Mouse (Mus musculus) embryonic facial prominence, embryonic 12.5 days (tissue): ENCODE results near the gene Filip1l. TPM values are rescaled to one million over a fixed set of nuclear protein-coding genes. Genes with fewer than 3 reads are reported as not detected.

ENCODE experiments used
- ATAC-seq: fragments of 200-750 bp; cut with Nextera tagmentation; 2 replicates; pipeline ENCODE4 v1.8.0; 2017; ENCODE audit not compliant: insufficient number of reproducible peaks, insufficient read depth, low FRiP score, low TSS enrichment
- H3K27ac ChIP-seq: fragments of 300-500 bp; sonication (generic); 2 replicates; pipeline ENCODE4 v1.5.1; 2016; ENCODE audit warnings: mild to moderate bottlenecking
- H3K27me3 ChIP-seq: fragments of 300-500 bp; sonication (generic); 2 replicates; pipeline ENCODE4 v1.6.1; 2016; ENCODE audit warnings: mild to moderate bottlenecking, moderate library complexity
- H3K36me3 ChIP-seq: fragments of 300-500 bp; sonication (generic); 2 replicates; pipeline ENCODE4 v1.6.1; 2016; ENCODE audit warnings: mild to moderate bottlenecking
- H3K4me1 ChIP-seq: fragments of 300-500 bp; sonication (generic); 2 replicates; pipeline ENCODE4 v1.6.1; 2016
- H3K4me2 ChIP-seq: fragments of 300-500 bp; sonication (generic); replicated peaks from 2 replicates; pipeline ENCODE4 v1.6.1; 2016; ENCODE audit warnings: mild to moderate bottlenecking, moderate library complexity
- H3K4me3 ChIP-seq: fragments of 300-500 bp; sonication (generic); 2 replicates; pipeline ENCODE4 v1.5.1; 2016; ENCODE audit warnings: mild to moderate bottlenecking
- H3K9ac ChIP-seq: fragments of 300-500 bp; sonication (generic); 2 replicates; pipeline ENCODE4 v1.6.1; 2016; ENCODE audit warnings: mild to moderate bottlenecking, moderate library complexity
- H3K9me3 ChIP-seq: fragments of 300-500 bp; sonication (generic); 2 replicates; pipeline ENCODE4 v1.6.1; 2016; ENCODE audit warnings: mild to moderate bottlenecking, moderate library complexity
- WGBS: fragments of 180-500 bp; shearing (Covaris S2); methylation state at CpG from one replicate; pipeline ENCODE4 v1.1.7; 2016; 5-methylcytosine and 5-hydroxymethylcytosine counted together
- polyA plus RNA-seq: library from polyadenylated mRNA; unstranded; fragments of >200 nt; fragmentation: Nextera tagmentation; extraction: Ambion mirVana; gene quantifications from 2 replicates; pipeline ENCODE4 v1.2.1, GENCODE M21; 2016

Filip1l gene
- polyA plus RNA-seq, 1 experiment from 2014 or later, result 27.4 TPM

DNA sequence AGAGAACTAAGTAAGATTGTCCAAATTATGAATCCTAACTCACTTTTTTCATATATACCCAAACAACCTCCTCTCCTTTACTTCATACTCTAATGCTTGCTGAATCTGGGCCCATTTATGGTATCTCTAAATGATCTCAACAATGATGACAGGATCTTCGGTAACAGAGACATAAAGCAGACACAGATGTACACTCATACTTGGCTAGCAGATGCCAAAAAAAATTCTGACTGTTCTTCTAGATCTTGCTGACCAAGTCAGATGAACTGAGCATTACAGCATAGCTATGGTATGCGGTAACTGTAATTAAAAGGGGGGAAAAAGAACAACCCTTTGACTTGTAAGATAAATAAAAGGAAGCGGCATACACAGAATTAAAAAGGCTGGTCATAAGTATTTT lies 210.6 kb downstream of the Filip1l start:
- H3K27ac ChIP-seq, result no peak overlapping the region
- ATAC-seq, result no peak
- no peak overlapping the region for H3K4me3 ChIP-seq
- H3K4me2 ChIP-seq, result no peak overlapping the region
- H3K9me3 ChIP-seq, result no peaks in the 10 kb centered on the region
- WGBS, result 65% methylated on average over 3 of the region's 3 CpGs
- no peak overlapping the region for H3K9ac ChIP-seq
- no peaks in the 10 kb centered on the region for H3K36me3 ChIP-seq
- no peaks in the 10 kb centered on the region for H3K27me3 ChIP-seq
- peaks cover 3% of the 10 kb centered on the region; the same call in 1 of the 2 replicates for H3K4me1 ChIP-seq

DNA sequence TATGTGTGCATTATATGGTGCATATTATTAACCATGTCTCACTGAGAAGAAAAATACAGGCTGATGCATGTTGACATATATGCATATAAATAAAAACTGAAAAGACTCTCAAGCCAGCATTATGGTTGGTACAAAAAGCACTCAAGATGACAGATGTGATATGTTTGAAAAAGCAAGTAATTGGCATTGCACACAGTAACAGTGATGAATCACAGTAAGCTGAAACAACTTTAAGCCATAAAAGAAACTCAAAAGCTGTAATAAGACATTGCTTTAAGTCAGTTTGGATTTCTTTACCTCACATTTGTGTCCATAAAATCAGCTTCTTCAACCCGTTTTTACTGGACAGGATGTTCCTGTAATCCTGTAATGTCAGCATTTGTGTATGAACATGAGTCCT lies 211.9 kb downstream of the Filip1l start:
- WGBS, result 83% methylated on average over 1 of the region's 1 CpGs
- Histone ChIP-seq H3K27me3 (no peaks in the 10 kb centered on the region), H3K4me1 (peaks cover 3% of the 10 kb centered on the region; the same call in 1 of the 2 replicates), H3K4me2 (no peak overlapping the region), H3K27ac (no peak overlapping the region), H3K9me3 (no peaks in the 10 kb centered on the region), H3K36me3 (peaks cover 2% of the 10 kb centered on the region; the same call in 1 of the 2 replicates), H3K9ac (no peak overlapping the region), H3K4me3 (no peak overlapping the region)
- no peak for ATAC-seq

DNA sequence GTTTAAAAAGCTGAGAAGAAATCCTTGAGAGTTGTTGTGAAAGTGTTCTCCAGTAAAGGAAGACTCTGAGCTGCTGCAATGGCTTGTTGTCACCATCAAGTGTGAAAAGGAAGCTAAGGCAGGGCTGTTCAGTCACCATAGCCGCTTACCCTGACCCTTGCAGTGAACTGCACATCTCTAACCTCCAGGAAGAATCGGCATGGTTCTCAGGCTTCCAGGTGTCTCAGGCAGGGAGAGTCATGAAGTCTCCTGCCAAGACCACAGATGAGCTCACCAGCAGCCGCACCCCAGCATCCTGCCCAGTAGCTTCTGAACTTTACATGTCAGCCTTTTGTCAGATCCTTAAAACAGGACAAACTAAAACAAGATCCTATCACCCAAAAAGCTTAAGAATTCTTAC lies 213.3 kb downstream of the Filip1l start:
- Histone ChIP-seq H3K4me1 (peaks cover 3% of the 10 kb centered on the region; the same call in 1 of the 2 replicates), H3K36me3 (peaks cover 16% of the 10 kb centered on the region; the same call in 1 of the 2 replicates), H3K9me3 (no peaks in the 10 kb centered on the region), H3K4me3 (no peak overlapping the region), H3K9ac (no peak overlapping the region), H3K4me2 (no peak overlapping the region), H3K27me3 (no peaks in the 10 kb centered on the region), H3K27ac (no peak overlapping the region)
- ATAC-seq, result no peak
- 87% methylated on average over 3 of the region's 3 CpGs for WGBS

DNA sequence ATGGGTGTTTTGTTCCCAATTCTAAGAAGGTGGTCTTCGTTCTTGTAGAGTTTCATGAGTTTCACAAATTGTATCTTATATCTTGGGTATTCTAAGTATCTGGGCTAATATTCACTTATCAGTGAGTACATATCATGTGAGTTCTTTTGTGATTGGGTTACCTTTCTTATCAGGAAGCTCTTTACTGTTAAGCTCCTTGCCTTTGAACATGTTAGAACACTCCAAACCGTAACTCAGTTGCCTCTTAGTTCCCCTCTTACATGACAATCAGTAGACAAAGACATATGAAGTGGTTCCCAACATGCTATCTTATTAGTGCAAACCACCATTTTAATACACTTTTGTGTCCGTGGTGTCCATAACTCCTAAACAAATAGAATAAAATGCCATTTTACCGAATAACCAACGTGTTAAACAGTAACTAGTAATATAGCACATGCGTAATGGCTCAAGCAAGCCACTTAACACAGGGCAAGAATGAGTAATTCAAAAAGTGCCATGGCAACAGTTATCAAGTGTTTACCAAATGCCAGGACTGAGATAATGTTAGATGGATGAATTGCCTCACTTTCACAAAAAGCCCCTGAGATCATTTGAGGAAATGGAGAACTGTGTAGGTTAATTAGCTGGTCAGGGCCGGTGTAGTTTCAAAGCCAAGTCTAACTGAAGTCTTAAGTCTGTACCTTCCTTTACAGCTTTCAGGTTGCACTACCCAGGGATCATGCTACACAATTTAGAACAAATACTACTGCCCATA lies 215.9 kb downstream of the Filip1l start:
- H3K36me3 ChIP-seq, result peaks cover 29% of the 10 kb centered on the region
- no peak for ATAC-seq
- H3K4me1 ChIP-seq, result peaks cover 2% of the 10 kb centered on the region; the same call in 1 of the 2 replicates
- H3K27me3 ChIP-seq, result no peaks in the 10 kb centered on the region
- no peak overlapping the region for H3K27ac ChIP-seq
- H3K4me2 ChIP-seq, result no peak overlapping the region
- no peak overlapping the region for H3K4me3 ChIP-seq
- no peaks in the 10 kb centered on the region for H3K9me3 ChIP-seq
- H3K9ac ChIP-seq, result no peak overlapping the region
- 94% methylated on average over 7 of the region's 7 CpGs for WGBS

DNA sequence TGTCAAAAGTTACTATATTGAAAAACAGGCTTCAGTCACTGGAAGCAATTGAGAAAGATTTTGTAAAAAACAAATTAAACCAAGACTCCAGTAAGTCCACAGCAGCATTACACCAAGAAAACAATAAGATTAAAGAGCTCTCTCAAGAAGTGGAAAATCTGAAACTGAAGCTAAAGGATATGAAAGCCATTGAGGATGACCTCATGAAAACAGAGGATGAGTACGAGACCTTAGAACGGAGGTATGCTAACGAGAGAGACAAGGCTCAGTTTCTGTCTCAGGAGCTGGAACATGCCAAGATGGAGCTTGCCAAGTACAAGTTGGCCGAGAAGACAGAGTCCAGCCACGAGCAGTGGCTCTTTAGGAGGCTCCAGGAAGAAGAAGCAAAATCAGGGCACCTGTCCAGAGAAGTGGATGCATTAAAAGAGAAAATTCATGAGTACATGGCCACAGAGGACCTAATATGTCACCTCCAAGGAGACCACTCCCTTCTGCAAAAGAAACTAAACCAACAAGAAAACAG lies 218.0 kb downstream of the Filip1l start:
- Histone ChIP-seq H3K9ac (no peak overlapping the region), H3K27ac (no peak overlapping the region), H3K4me3 (no peak overlapping the region), H3K36me3 (peaks cover 29% of the 10 kb centered on the region), H3K9me3 (no peaks in the 10 kb centered on the region), H3K27me3 (no peaks in the 10 kb centered on the region), H3K4me1 (peaks cover 2% of the 10 kb centered on the region; the same call in 1 of the 2 replicates), H3K4me2 (no peak overlapping the region)
- 92% methylated on average over 5 of the region's 5 CpGs for WGBS
- ATAC-seq, result no peak

DNA sequence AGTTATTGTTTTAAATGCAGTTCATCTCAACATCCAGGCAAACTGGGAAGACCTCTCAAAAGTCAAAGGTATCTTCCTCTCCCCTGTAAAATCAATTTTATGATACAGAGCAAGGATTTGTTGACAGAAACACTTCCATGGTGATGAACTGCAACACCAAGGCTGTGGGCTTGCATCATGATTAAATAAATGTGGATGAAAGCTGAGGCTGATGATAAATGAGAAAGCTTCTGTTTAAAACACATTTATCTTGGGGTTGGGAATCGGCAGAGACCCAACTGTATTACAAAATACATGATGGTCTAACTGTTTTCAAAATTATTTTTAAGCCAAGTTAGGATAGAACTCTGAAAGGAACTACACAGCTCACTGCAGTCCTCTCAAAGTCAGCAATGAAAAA lies 220.9 kb downstream of the Filip1l start:
- H3K36me3 ChIP-seq, result peaks cover 29% of the 10 kb centered on the region
- no peak overlapping the region for H3K4me3 ChIP-seq
- no peaks in the 10 kb centered on the region for H3K9me3 ChIP-seq
- no peak overlapping the region for H3K9ac ChIP-seq
- ATAC-seq, result no peak
- H3K27me3 ChIP-seq, result no peaks in the 10 kb centered on the region
- H3K27ac ChIP-seq, result no peak overlapping the region
- H3K4me2 ChIP-seq, result no peak overlapping the region
- 84% methylated on average over 1 of the region's 1 CpGs for WGBS
- peaks cover 2% of the 10 kb centered on the region; the same call in 1 of the 2 replicates for H3K4me1 ChIP-seq

DNA sequence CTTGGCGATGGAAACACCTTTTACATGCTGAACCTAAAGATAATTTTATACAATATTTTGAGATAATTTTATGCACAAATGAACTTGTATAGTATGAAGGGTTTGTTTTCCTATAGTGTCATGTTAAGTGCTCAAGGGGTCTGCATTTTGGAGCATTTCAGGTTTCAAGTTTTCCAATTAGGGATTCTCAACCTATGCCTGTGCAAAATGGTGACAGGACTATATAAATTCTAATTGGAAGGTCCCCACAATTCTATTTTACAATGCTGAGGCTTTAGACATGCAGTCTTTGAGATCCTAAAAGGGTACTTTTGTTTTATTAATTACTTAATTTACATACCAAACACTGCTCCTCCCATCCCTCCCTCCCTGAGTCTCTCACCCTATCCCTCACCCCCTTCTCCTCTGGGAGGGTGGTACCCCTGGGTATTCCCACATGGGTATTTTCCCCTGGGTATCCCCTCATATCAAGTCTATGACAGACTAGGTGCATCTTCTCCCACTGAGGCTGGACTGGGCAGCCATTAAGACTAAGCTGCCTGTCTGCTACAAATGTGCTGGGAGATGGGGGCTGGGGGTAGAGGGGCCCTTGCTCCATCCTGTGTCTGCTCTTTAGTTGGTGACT lies 223.0 kb downstream of the Filip1l start:
- no peak overlapping the region for H3K9ac ChIP-seq
- H3K36me3 ChIP-seq, result peaks cover 16% of the 10 kb centered on the region
- ATAC-seq, result no peak
- H3K27me3 ChIP-seq, result no peaks in the 10 kb centered on the region
- H3K27ac ChIP-seq, result no peak overlapping the region
- 91% methylated on average over 1 of the region's 1 CpGs for WGBS
- no peaks in the 10 kb centered on the region for H3K9me3 ChIP-seq
- H3K4me2 ChIP-seq, result no peak overlapping the region
- H3K4me3 ChIP-seq, result no peak overlapping the region
- H3K4me1 ChIP-seq, result peaks cover 2% of the 10 kb centered on the region; the same call in 1 of the 2 replicates

DNA sequence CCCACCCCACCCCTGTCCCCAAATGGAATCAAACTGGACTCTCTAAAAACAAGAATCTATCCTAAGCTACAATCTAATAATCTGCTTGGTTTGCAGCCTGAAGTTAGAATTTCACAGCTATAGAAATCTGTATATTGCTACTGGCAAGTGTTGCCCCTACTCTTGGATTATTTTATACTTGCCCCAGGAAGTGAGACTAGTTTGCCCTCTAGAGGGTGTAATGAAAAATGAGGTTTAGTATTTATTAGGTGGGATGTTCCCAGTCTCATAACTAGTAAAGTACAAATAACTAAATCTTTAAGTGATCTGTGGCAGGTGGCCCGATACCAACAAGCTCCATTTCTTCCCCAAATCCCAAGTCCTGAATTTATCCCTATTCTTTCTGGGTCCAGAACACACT lies 224.6 kb downstream of the Filip1l start:
- 97% methylated on average over 1 of the region's 1 CpGs for whole genome bisulfite sequencing
- H3K36me3 ChIP-seq, result no peaks in the 10 kb centered on the region
- no peak overlapping the region for H3K4me2 ChIP-seq

DNA sequence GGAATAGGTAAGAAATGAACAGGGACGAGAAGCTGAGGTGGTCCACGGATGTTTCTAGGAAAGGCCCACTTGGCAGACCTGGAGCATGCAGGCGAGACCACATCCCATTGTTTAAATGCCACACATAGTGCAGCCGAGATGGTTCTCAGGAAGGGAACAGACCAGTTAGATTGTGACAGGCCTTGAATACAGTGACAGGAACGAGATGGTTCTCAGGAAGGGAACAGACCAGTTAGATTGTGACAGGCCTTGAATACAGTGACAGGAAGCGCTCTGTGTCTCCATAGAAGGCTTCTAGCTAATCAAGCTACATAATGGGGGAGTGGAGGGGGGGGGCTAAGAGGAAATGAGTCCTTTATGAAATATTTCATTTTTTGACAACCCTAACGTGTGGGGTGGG lies 227.1 kb downstream of the Filip1l start:
- ATAC-seq, result no peak
- WGBS, result 77% methylated on average over 7 of the region's 7 CpGs
- H3K4me2 ChIP-seq, result no peak overlapping the region
- H3K36me3 ChIP-seq, result no peaks in the 10 kb centered on the region
- no peaks in the 10 kb centered on the region for H3K9me3 ChIP-seq
- no peak overlapping the region for H3K27ac ChIP-seq
- H3K27me3 ChIP-seq, result no peaks in the 10 kb centered on the region
- no peak overlapping the region for H3K9ac ChIP-seq
- no peak overlapping the region for H3K4me3 ChIP-seq
- H3K4me1 ChIP-seq, result no peaks in the 10 kb centered on the region; the same call in 1 of the 2 replicates

More for the DNA sequence above, 224.6 kb downstream of the Filip1l start:
- Histone ChIP-seq H3K9me3 (no peaks in the 10 kb centered on the region), H3K4me1 (peaks cover 2% of the 10 kb centered on the region; the same call in 1 of the 2 replicates), H3K4me3 (no peak overlapping the region), H3K27me3 (no peaks in the 10 kb centered on the region), H3K9ac (no peak overlapping the region), H3K27ac (no peak overlapping the region)
- no peak for ATAC-seq

DNA sequence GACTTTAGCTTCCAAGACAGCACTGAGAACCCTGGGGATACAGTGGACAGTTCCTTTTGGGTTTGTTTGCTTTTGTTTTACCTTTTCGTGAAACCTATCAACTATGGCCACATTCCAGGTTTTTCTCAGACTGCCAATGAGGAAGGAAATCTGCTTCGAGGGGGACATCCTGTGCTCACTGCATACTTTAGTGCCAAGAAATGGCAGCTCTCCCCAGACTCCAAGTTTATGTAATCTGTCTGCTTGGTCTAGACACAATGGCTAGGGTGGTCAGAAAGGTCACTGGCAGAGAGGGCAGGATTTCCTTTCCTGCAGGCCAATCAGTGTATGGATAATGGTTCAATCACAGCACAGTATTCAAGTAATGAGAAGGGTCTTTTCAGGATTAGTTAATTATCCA lies 229.1 kb downstream of the Filip1l start:
- no peaks in the 10 kb centered on the region for H3K27me3 ChIP-seq
- H3K4me3 ChIP-seq, result no peak overlapping the region
- no peak overlapping the region for H3K4me2 ChIP-seq
- H3K4me1 ChIP-seq, result no peaks in the 10 kb centered on the region; the same call in 1 of the 2 replicates
- 64% methylated on average over 2 of the region's 2 CpGs for WGBS
- H3K9ac ChIP-seq, result no peak overlapping the region
- H3K36me3 ChIP-seq, result no peaks in the 10 kb centered on the region
- H3K9me3 ChIP-seq, result no peaks in the 10 kb centered on the region
- H3K27ac ChIP-seq, result no peak overlapping the region
- ATAC-seq, result no peak

DNA sequence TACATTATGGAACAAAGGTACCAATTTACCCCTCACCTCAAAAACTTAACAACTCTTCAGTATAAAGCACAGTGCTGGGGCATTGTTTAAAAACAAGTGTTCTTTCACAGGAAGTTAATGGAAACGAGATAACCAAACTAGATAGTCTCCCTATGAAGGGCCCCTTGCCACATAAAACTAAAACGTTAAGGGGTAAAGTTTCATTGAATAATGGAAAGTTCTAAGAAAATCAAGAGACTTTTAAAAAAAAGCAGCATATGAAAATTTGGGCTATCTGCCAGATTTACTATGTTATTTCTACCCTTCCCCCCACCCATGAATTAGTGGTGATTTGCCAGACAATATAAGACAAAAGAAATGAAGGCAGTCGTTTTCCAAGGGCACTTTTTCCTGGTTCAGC lies 232.3 kb downstream of the Filip1l start:
- Histone ChIP-seq H3K4me1 (no peaks in the 10 kb centered on the region; the same call in 1 of the 2 replicates), H3K27me3 (no peaks in the 10 kb centered on the region), H3K4me2 (no peak overlapping the region), H3K9ac (no peak overlapping the region), H3K27ac (no peak overlapping the region), H3K9me3 (no peaks in the 10 kb centered on the region), H3K36me3 (no peaks in the 10 kb centered on the region), H3K4me3 (no peak overlapping the region)
- 51% methylated on average over 3 of the region's 3 CpGs for WGBS
- no peak for ATAC-seq
